Mouse (Mus musculus): ENCODE measurements around the gene Nudt3.

The Nudt3 gene

GRCm38 (mm10) chr17:27603036-27603435 is 20.3 kb downstream of the Nudt3 start:
- in situ Hi-C loops (cut with MboI, MseI) = no loop called here

- in situ Hi-C loops (cut with MboI, MseI) = no loop called here
Observed at GRCm38 (mm10) chr17:27600869-27601268, 22.4 kb downstream of the Nudt3 start.

- in situ Hi-C loops (cut with MboI, MseI) = no loop called here
Observed at GRCm38 (mm10) chr17:27600286-27600685, 23.0 kb downstream of the Nudt3 start.

- in situ Hi-C loops (cut with MboI, MseI) = no loop called here
Observed at GRCm38 (mm10) chr17:27596376-27597190, 26.7 kb downstream of the Nudt3 start.

GRCm38 (mm10) chr17:27595659-27596375 is 27.5 kb downstream of the Nudt3 start:
- in situ Hi-C loops (cut with MboI, MseI) = no loop called here

GRCm38 (mm10) chr17:27592565-27592910 is 30.8 kb downstream of the Nudt3 start:
- in situ Hi-C loops (cut with MboI, MseI) = no loop called here

- in situ Hi-C loops (cut with MboI, MseI) = no loop called here
Observed at GRCm38 (mm10) chr17:27591826-27592564, 31.3 kb downstream of the Nudt3 start.

- in situ Hi-C loops (cut with MboI, MseI) = no loop called here
Observed at GRCm38 (mm10) chr17:27588231-27588630, 35.1 kb downstream of the Nudt3 start.

- in situ Hi-C loops (cut with MboI, MseI) = no loop called here
Observed at GRCm38 (mm10) chr17:27587252-27587651, 36.0 kb downstream of the Nudt3 start.

GRCm38 (mm10) chr17:27586661-27587060 is 36.6 kb downstream of the Nudt3 start:
- in situ Hi-C loops (cut with MboI, MseI) = no loop called here

- in situ Hi-C loops (cut with MboI, MseI) = no loop called here
Observed at GRCm38 (mm10) chr17:27583185-27583894, 40.0 kb downstream of the Nudt3 start.

- in situ Hi-C loops (cut with MboI, MseI) = no loop called here
Observed at GRCm38 (mm10) chr17:27580392-27581068, 42.8 kb downstream of the Nudt3 start.

GRCm38 (mm10) chr17:27579816-27580215 is 43.5 kb downstream of the Nudt3 start:
- in situ Hi-C loops (cut with MboI, MseI) = no loop called here

GRCm38 (mm10) chr17:27578487-27578886 is 44.8 kb downstream of the Nudt3 start:
- in situ Hi-C loops (cut with MboI, MseI) = no loop called here

- in situ Hi-C loops (cut with MboI, MseI) = no loop called here
Observed at GRCm38 (mm10) chr17:27577468-27577867, 45.8 kb downstream of the Nudt3 start.

GRCm38 (mm10) chr17:27576056-27576455 is 47.2 kb downstream of the Nudt3 start:
- in situ Hi-C loops (cut with MboI, MseI) = no loop called here

- in situ Hi-C loops (cut with MboI, MseI) = no loop called here
Observed at GRCm38 (mm10) chr17:27575116-27575776, 48.0 kb downstream of the Nudt3 start.

- in situ Hi-C loops (cut with MboI, MseI) = no loop called here
Observed at GRCm38 (mm10) chr17:27574470-27575115, 48.7 kb downstream of the Nudt3 start.

GRCm38 (mm10) chr17:27573772-27574320 is 49.4 kb downstream of the Nudt3 start:
- in situ Hi-C loops (cut with MboI, MseI) = no loop called here

- in situ Hi-C loops (cut with MboI, MseI) = no loop called here
Observed at GRCm38 (mm10) chr17:27571315-27571714, 52.0 kb downstream of the Nudt3 start.

Data from T-helper 1 cell (primary cell).